Mouse (Mus musculus) cortical plate, adult 2 months (tissue): ENCODE results near the gene Sebox.

ENCODE experiments used
- CTCF ChIP-seq: fragments of 200-500 bp; IDR thresholded peaks from 2 replicates; pipeline ENCODE4 v1.5.1; 2011; ENCODE audit warnings: mild to moderate bottlenecking, control low read depth, low read length; ENCODE audit not compliant: insufficient read depth; ENCODE audit errors: extremely low read depth
- POLR2A ChIP-seq: fragments of 200-500 bp; IDR thresholded peaks from 2 replicates; pipeline ENCODE4 v1.6.1; 2011; ENCODE audit warnings: mild to moderate bottlenecking, low read length, control low read depth; ENCODE audit not compliant: insufficient read depth; ENCODE audit errors: extremely low read depth

DNA sequence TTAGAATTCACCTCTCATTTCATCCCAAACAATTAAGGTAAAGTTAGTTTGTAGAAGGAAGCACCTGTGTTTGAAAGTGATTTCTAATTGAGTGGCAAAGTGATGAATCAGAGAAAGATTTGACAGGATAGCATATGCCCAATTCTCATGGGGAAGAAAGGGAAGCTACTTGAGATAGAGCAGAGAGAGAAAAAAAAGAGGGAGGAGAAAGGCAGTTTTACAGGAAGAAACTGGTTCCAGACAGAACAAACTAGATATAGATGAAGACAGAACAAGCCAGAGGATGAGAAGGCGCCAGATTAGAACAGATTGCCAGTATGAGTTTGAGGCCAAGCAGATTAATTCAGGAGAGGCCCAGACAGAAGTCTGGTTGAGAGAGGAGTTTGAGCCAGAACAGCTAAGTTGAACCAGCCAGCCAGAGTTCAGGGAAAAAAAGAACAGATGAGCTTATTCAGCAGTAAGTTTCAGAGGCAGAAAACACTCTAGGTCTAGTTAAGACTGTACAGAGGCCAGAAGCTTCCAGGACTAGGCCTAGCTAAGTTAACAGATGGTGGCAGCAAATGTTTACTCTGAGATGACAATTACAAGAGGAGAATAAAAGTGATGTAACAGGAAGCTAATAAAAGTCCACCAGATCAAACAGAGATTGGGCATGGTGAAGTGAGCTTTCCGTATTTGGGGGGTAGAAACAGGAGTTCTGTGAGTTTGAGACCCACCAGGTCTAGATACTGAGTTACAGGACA is 44.6 kb downstream of the Sebox start:
- no peak for TF ChIP-seq POLR2A
- no peak for TF ChIP-seq CTCF
